In genomic region chr13:51729887-51730361, GRCm38 (mm10) we compare ENCODE assay signal across 8 mouse cellular contexts.
DNase-seq lines count a peak whose midpoint lies in the region; ATAC-seq and TF ChIP-seq lines count a peak whose summit lies in the region.

No protein-coding gene starts in this region.

- ATAC-seq in forebrain, postnatal 0 days, result peak; percentile 62; the same call in 1 of the 2 replicates

- WGBS in forebrain, postnatal 0 days, result 7% methylated on average over 4 of the region's 4 CpGs

- DNase-seq in left cerebral cortex, adult 2 months (ENCODE audit: extremely low spot score in 1 of 2, low spot score in 2 of 2), result peak in 1 of 2 experiments; percentile 35
- DNase-seq in left cerebral cortex, adult 8-10 months (ENCODE audit: low spot score in 2 of 2), result no peak
- peak; percentile 85 for DNase-seq in ZHBTc4 (ENCODE audit: low read depth, low spot score)
- DNase-seq in forebrain, postnatal 0 days, result peak; percentile 35
- peak; percentile 56 for DNase-seq in neural tube, embryonic 10.5 days (ENCODE audit: extremely low spot score, low spot score)
- no peak for DNase-seq in ovary, postnatal 14 days (ENCODE audit: low spot score)
- no peak for DNase-seq in layer of hippocampus, adult 18-20 months (ENCODE audit: low spot score in 2 of 2)
- no peak for DNase-seq in adrenal gland, postnatal 4 days (ENCODE audit: low spot score in 2 of 2)

- no peak overlapping the region for H3K9ac ChIP-seq in forebrain, postnatal 0 days

- peaks cover 8% of the 10 kb centered on the region; the same call in 1 of the 2 replicates for H3K4me1 ChIP-seq in forebrain, postnatal 0 days (ENCODE audit: insufficient read depth)

- no peaks in the 10 kb centered on the region for H3K27me3 ChIP-seq in forebrain, postnatal 0 days (ENCODE audit: insufficient read depth, low read length)

- H3K4me2 ChIP-seq in forebrain, postnatal 0 days (ENCODE audit: low read depth), result no peak overlapping the region

- intact Hi-C loops in left cerebral cortex, adult 2 months (cut with DNase I), result loop anchor here (5.0 kb wide), 1 partner anchor 42 kb away; no protein-coding TSS in a partner anchor

- no peak overlapping the region for H3K4me3 ChIP-seq in left cerebral cortex, adult 2 months
- no peak overlapping the region for H3K4me3 ChIP-seq in forebrain, postnatal 0 days (ENCODE audit: low read depth, low read length)

- TF ChIP-seq CTCF in left cerebral cortex, adult 2 months (IDR thresholded peaks at IDR 0.05), result peak; percentile 44
- TF ChIP-seq CTCF in forebrain, postnatal 0 days (IDR thresholded peaks at IDR 0.05; ENCODE audit: low read depth), result peak; percentile 60

- no peaks in the 10 kb centered on the region for H3K36me3 ChIP-seq in forebrain, postnatal 0 days (ENCODE audit: insufficient read depth)

- H3K9me3 ChIP-seq in forebrain, postnatal 0 days (ENCODE audit: low read length), result no peaks in the 10 kb centered on the region

- no peak overlapping the region for H3K27ac ChIP-seq in left cerebral cortex, adult 2 months
- no peak overlapping the region for H3K27ac ChIP-seq in forebrain, postnatal 0 days (ENCODE audit: low read depth, low read length)

Comparison
In these comparisons a context has a peak if more than half of its experiments do, and no peak if none do; other contexts are left out.
1. DNase-seq: peak in ZHBTc4 (single experiment), forebrain, postnatal 0 days (single experiment) and neural tube, embryonic 10.5 days (single experiment); none in left cerebral cortex, adult 8-10 months (0 of 2), ovary, postnatal 14 days (single experiment), layer of hippocampus, adult 18-20 months (0 of 2) and adrenal gland, postnatal 4 days (0 of 2).